Mouse (Mus musculus): ENCODE measurements around the gene Ankle2. TPM values are rescaled to one million over a fixed set of nuclear protein-coding genes. Genes with fewer than 3 reads are reported as not detected.
A peak's percentile ranks its signal among the peaks of the same experiment; 100 is the strongest.

Ankle2 gene
- 21.9 and 32.5 TPM in 2 replicates for polyA plus RNA-seq (2014; fragmentation: Nextera tagmentation; extraction: Ambion mirVana)

- Histone ChIP-seq H3K4me3 (ENCODE audit: low read depth, low read length) (peak within 1 kb of the TSS; percentile 94), H3K36me3 (ENCODE audit: control insufficient read depth, insufficient read depth, low read length) (peaks cover 25% of the 10 kb centered on the region), H3K4me2 (ENCODE audit: low read length) (peak within 1 kb of the TSS; percentile 77), H3K27me3 (replicated peaks; ENCODE audit: control insufficient read depth, insufficient read depth, low read length) (no peaks in the 10 kb centered on the region), H3K9me3 (replicated peaks; ENCODE audit: control insufficient read depth, low read length) (no peaks in the 10 kb centered on the region), H3K4me1 (ENCODE audit: control insufficient read depth, insufficient read depth, low read length) (peaks cover 7% of the 10 kb centered on the region), H3K27ac (ENCODE audit: low read depth, low read length) (peak within 1 kb of the TSS; percentile 90), H3K9ac (ENCODE audit: low read length) (peak within 1 kb of the TSS; percentile 97)
- ATAC-seq (peak; percentile 98), DNase-seq (ENCODE audit: low spot score) (peak; percentile 93)
- WGBS, result 0% methylated on average over 75 of the region's 81 CpGs
Observed at GRCm38 (mm10) chr5:110230780-110231461, at the start of gene Ankle2. Gene Ankle2 (plus strand): TSS chr5:110231004.

GRCm38 (mm10) chr5:110181716-110182115 lies 49.1 kb upstream of the Ankle2 start:
- H3K27ac ChIP-seq (ENCODE audit: low read depth, low read length), result no peak overlapping the region
- H3K4me3 ChIP-seq (ENCODE audit: low read depth, low read length), result no peak overlapping the region
- H3K36me3 ChIP-seq (ENCODE audit: control insufficient read depth, insufficient read depth, low read length), result peaks cover 45% of the 10 kb centered on the region
- DNase-seq (ENCODE audit: low spot score) (no peak), ATAC-seq (no peak)
- no peak overlapping the region for H3K4me2 ChIP-seq (ENCODE audit: low read length)
- no peaks in the 10 kb centered on the region for H3K9me3 ChIP-seq (replicated peaks; ENCODE audit: control insufficient read depth, low read length)
- no peaks in the 10 kb centered on the region for H3K27me3 ChIP-seq (replicated peaks; ENCODE audit: control insufficient read depth, insufficient read depth, low read length)
- H3K9ac ChIP-seq (ENCODE audit: low read length), result no peak overlapping the region
- H3K4me1 ChIP-seq (ENCODE audit: control insufficient read depth, insufficient read depth, low read length), result peaks cover 6% of the 10 kb centered on the region; the same call in 1 of the 2 replicates
- WGBS, result 90% methylated on average over 5 of the region's 5 CpGs

GRCm38 (mm10) chr5:110203164-110203895 lies 27.5 kb upstream of the Ankle2 start:
- no peak overlapping the region for H3K4me3 ChIP-seq (ENCODE audit: low read depth, low read length)
- no peak for DNase-seq (ENCODE audit: low spot score)
- no peak overlapping the region for H3K9ac ChIP-seq (ENCODE audit: low read length)
- no peaks in the 10 kb centered on the region for H3K9me3 ChIP-seq (replicated peaks; ENCODE audit: control insufficient read depth, low read length)
- no peak overlapping the region for H3K27ac ChIP-seq (ENCODE audit: low read depth, low read length)
- H3K4me2 ChIP-seq (ENCODE audit: low read length), result no peak overlapping the region
- 83% methylated on average over 10 of the region's 10 CpGs for WGBS
- H3K4me1 ChIP-seq (ENCODE audit: control insufficient read depth, insufficient read depth, low read length), result no peaks in the 10 kb centered on the region
- no peak for ATAC-seq
- H3K27me3 ChIP-seq (replicated peaks; ENCODE audit: control insufficient read depth, insufficient read depth, low read length), result no peaks in the 10 kb centered on the region
- H3K36me3 ChIP-seq (ENCODE audit: control insufficient read depth, insufficient read depth, low read length), result peaks cover 77% of the 10 kb centered on the region

GRCm38 (mm10) chr5:110204777-110205176 lies 26.0 kb upstream of the Ankle2 start:
- H3K9me3 ChIP-seq (replicated peaks; ENCODE audit: control insufficient read depth, low read length), result no peaks in the 10 kb centered on the region
- no peak overlapping the region for H3K4me2 ChIP-seq (ENCODE audit: low read length)
- H3K4me3 ChIP-seq (ENCODE audit: low read depth, low read length), result no peak overlapping the region
- H3K9ac ChIP-seq (ENCODE audit: low read length), result no peak overlapping the region
- no peaks in the 10 kb centered on the region for H3K4me1 ChIP-seq (ENCODE audit: control insufficient read depth, insufficient read depth, low read length)
- H3K27me3 ChIP-seq (replicated peaks; ENCODE audit: control insufficient read depth, insufficient read depth, low read length), result no peaks in the 10 kb centered on the region
- H3K36me3 ChIP-seq (ENCODE audit: control insufficient read depth, insufficient read depth, low read length), result peaks cover 90% of the 10 kb centered on the region
- no peak for DNase-seq (ENCODE audit: low spot score)
- H3K27ac ChIP-seq (ENCODE audit: low read depth, low read length), result no peak overlapping the region
- 78% methylated on average over 6 of the region's 6 CpGs for WGBS
- ATAC-seq, result no peak

GRCm38 (mm10) chr5:110211312-110211711 lies 19.5 kb upstream of the Ankle2 start:
- no peaks in the 10 kb centered on the region for H3K4me1 ChIP-seq (ENCODE audit: control insufficient read depth, insufficient read depth, low read length)
- no peak overlapping the region for H3K9ac ChIP-seq (ENCODE audit: low read length)
- H3K4me2 ChIP-seq (ENCODE audit: low read length), result no peak overlapping the region
- H3K27me3 ChIP-seq (replicated peaks; ENCODE audit: control insufficient read depth, insufficient read depth, low read length), result no peaks in the 10 kb centered on the region
- no peak overlapping the region for H3K4me3 ChIP-seq (ENCODE audit: low read depth, low read length)
- no peak for DNase-seq (ENCODE audit: low spot score)
- no peak for ATAC-seq
- H3K27ac ChIP-seq (ENCODE audit: low read depth, low read length), result no peak overlapping the region
- H3K9me3 ChIP-seq (replicated peaks; ENCODE audit: control insufficient read depth, low read length), result no peaks in the 10 kb centered on the region
- WGBS, result 89% methylated on average over 2 of the region's 2 CpGs
- H3K36me3 ChIP-seq (ENCODE audit: control insufficient read depth, insufficient read depth, low read length), result peaks cover 94% of the 10 kb centered on the region

- Histone ChIP-seq H3K9ac (ENCODE audit: low read length) (no peak overlapping the region), H3K4me1 (ENCODE audit: control insufficient read depth, insufficient read depth, low read length) (no peaks in the 10 kb centered on the region), H3K4me2 (ENCODE audit: low read length) (no peak overlapping the region), H3K27me3 (replicated peaks; ENCODE audit: control insufficient read depth, insufficient read depth, low read length) (no peaks in the 10 kb centered on the region), H3K27ac (ENCODE audit: low read depth, low read length) (no peak overlapping the region), H3K9me3 (replicated peaks; ENCODE audit: control insufficient read depth, low read length) (no peaks in the 10 kb centered on the region), H3K36me3 (ENCODE audit: control insufficient read depth, insufficient read depth, low read length) (peaks cover 91% of the 10 kb centered on the region), H3K4me3 (ENCODE audit: low read depth, low read length) (no peak overlapping the region)
- no peak for DNase-seq (ENCODE audit: low spot score)
- 89% methylated on average over 3 of the region's 3 CpGs for WGBS
- ATAC-seq, result no peak
Observed at GRCm38 (mm10) chr5:110216780-110217179, 14.0 kb upstream of the Ankle2 start.

- Histone ChIP-seq H3K9me3 (replicated peaks; ENCODE audit: control insufficient read depth, low read length) (no peaks in the 10 kb centered on the region), H3K36me3 (ENCODE audit: control insufficient read depth, insufficient read depth, low read length) (peaks cover 85% of the 10 kb centered on the region), H3K27ac (ENCODE audit: low read depth, low read length) (no peak overlapping the region), H3K9ac (ENCODE audit: low read length) (no peak overlapping the region), H3K4me1 (ENCODE audit: control insufficient read depth, insufficient read depth, low read length) (no peaks in the 10 kb centered on the region), H3K4me2 (ENCODE audit: low read length) (no peak overlapping the region), H3K27me3 (replicated peaks; ENCODE audit: control insufficient read depth, insufficient read depth, low read length) (no peaks in the 10 kb centered on the region), H3K4me3 (ENCODE audit: low read depth, low read length) (no peak overlapping the region)
- WGBS, result 96% methylated on average over 4 of the region's 4 CpGs
- ATAC-seq, result no peak
- no peak for DNase-seq (ENCODE audit: low spot score)
Observed at GRCm38 (mm10) chr5:110220331-110220730, 10.5 kb upstream of the Ankle2 start.

- Histone ChIP-seq H3K4me2 (ENCODE audit: low read length) (no peak overlapping the region), H3K27ac (ENCODE audit: low read depth, low read length) (no peak overlapping the region), H3K4me3 (ENCODE audit: low read depth, low read length) (no peak overlapping the region), H3K9ac (ENCODE audit: low read length) (no peak overlapping the region), H3K4me1 (ENCODE audit: control insufficient read depth, insufficient read depth, low read length) (no peaks in the 10 kb centered on the region), H3K27me3 (replicated peaks; ENCODE audit: control insufficient read depth, insufficient read depth, low read length) (no peaks in the 10 kb centered on the region), H3K9me3 (replicated peaks; ENCODE audit: control insufficient read depth, low read length) (no peaks in the 10 kb centered on the region), H3K36me3 (ENCODE audit: control insufficient read depth, insufficient read depth, low read length) (peaks cover 80% of the 10 kb centered on the region)
- no peak for DNase-seq (ENCODE audit: low spot score)
- no peak for ATAC-seq
- 87% methylated on average over 6 of the region's 6 CpGs for WGBS
Observed at GRCm38 (mm10) chr5:110222757-110223156, 8.0 kb upstream of the Ankle2 start.

GRCm38 (mm10) chr5:110225056-110225455 lies 5.7 kb upstream of the Ankle2 start:
- ATAC-seq, result no peak

More at GRCm38 (mm10) chr5:110225056-110225455, 5.7 kb upstream of the Ankle2 start:
- H3K4me2 ChIP-seq (ENCODE audit: low read length), result no peak overlapping the region
- H3K4me1 ChIP-seq (ENCODE audit: control insufficient read depth, insufficient read depth, low read length), result peaks cover 2% of the 10 kb centered on the region
- H3K9ac ChIP-seq (ENCODE audit: low read length), result no peak overlapping the region
- H3K4me3 ChIP-seq (ENCODE audit: low read depth, low read length), result no peak overlapping the region
- no peak for DNase-seq (ENCODE audit: low spot score)
- no peak overlapping the region for H3K27ac ChIP-seq (ENCODE audit: low read depth, low read length)
- H3K9me3 ChIP-seq (replicated peaks; ENCODE audit: control insufficient read depth, low read length), result no peaks in the 10 kb centered on the region
- peaks cover 57% of the 10 kb centered on the region for H3K36me3 ChIP-seq (ENCODE audit: control insufficient read depth, insufficient read depth, low read length)
- H3K27me3 ChIP-seq (replicated peaks; ENCODE audit: control insufficient read depth, insufficient read depth, low read length), result no peaks in the 10 kb centered on the region
- whole genome bisulfite sequencing, result 96% methylated on average over 3 of the region's 3 CpGs
